Mouse (Mus musculus): ENCODE measurements around the gene 4930595D18Rik. TPM values are rescaled to one million over a fixed set of nuclear protein-coding genes. Genes with fewer than 3 reads are reported as not detected.

The 4930595D18Rik gene
- not detected in 2 replicates for polyA plus RNA-seq (2012; rRNA removed)

GRCm38 (mm10) chr12:111184476-111184875 is at the start of gene 4930595D18Rik:
4930595D18Rik (minus strand) TSS chr12:111184491.
- Histone ChIP-seq H3K27ac (ENCODE audit: insufficient read depth, low read length) (no peak within 1 kb of the TSS), H3K4me1 (ENCODE audit: control insufficient read depth, insufficient read depth, low read length) (no peaks in the 10 kb centered on the region), H3K4me3 (ENCODE audit: insufficient read depth, low read length) (no peak within 1 kb of the TSS)
- TF ChIP-seq CTCF (IDR thresholded peaks at IDR 0.05; ENCODE audit: extremely low read depth, insufficient read depth, low read length) (no peak), POLR2A (IDR thresholded peaks at IDR 0.05; ENCODE audit: extremely low read depth, insufficient read depth, low read length) (no peak)

GRCm38 (mm10) chr12:111233798-111234197 is 49.5 kb upstream of the 4930595D18Rik start:
- no peak overlapping the region for H3K4me3 ChIP-seq (ENCODE audit: insufficient read depth, low read length)
- no peak for TF ChIP-seq POLR2A (IDR thresholded peaks at IDR 0.05; ENCODE audit: extremely low read depth, insufficient read depth, low read length)
- TF ChIP-seq CTCF (IDR thresholded peaks at IDR 0.05; ENCODE audit: extremely low read depth, insufficient read depth, low read length): no peak
- H3K4me1 ChIP-seq (ENCODE audit: control insufficient read depth, insufficient read depth, low read length): peaks cover 5% of the 10 kb centered on the region
- H3K27ac ChIP-seq (ENCODE audit: insufficient read depth, low read length): no peak overlapping the region

- Histone ChIP-seq H3K27ac (ENCODE audit: insufficient read depth, low read length) (no peak overlapping the region), H3K4me3 (ENCODE audit: insufficient read depth, low read length) (no peak overlapping the region), H3K4me1 (ENCODE audit: control insufficient read depth, insufficient read depth, low read length) (no peaks in the 10 kb centered on the region)
- TF ChIP-seq POLR2A (IDR thresholded peaks at IDR 0.05; ENCODE audit: extremely low read depth, insufficient read depth, low read length): no peak
These were observed 46.5 kb upstream of the 4930595D18Rik start for GRCm38 (mm10) chr12:111230793-111231192.

GRCm38 (mm10) chr12:111228488-111228887 is 44.2 kb upstream of the 4930595D18Rik start:
- no peak overlapping the region for H3K27ac ChIP-seq (ENCODE audit: insufficient read depth, low read length)
- H3K4me1 ChIP-seq (ENCODE audit: control insufficient read depth, insufficient read depth, low read length): peaks cover 2% of the 10 kb centered on the region
- TF ChIP-seq POLR2A (IDR thresholded peaks at IDR 0.05; ENCODE audit: extremely low read depth, insufficient read depth, low read length): no peak
- no peak for TF ChIP-seq CTCF (IDR thresholded peaks at IDR 0.05; ENCODE audit: extremely low read depth, insufficient read depth, low read length)
- H3K4me3 ChIP-seq (ENCODE audit: insufficient read depth, low read length): no peak overlapping the region

- TF ChIP-seq POLR2A (IDR thresholded peaks at IDR 0.05; ENCODE audit: extremely low read depth, insufficient read depth, low read length) (no peak), CTCF (IDR thresholded peaks at IDR 0.05; ENCODE audit: extremely low read depth, insufficient read depth, low read length) (no peak)
These were observed 43.1 kb upstream of the 4930595D18Rik start for GRCm38 (mm10) chr12:111227410-111227809.

GRCm38 (mm10) chr12:111225197-111225780 is 41.0 kb upstream of the 4930595D18Rik start:
- Histone ChIP-seq H3K4me1 (ENCODE audit: control insufficient read depth, insufficient read depth, low read length) (peaks cover 2% of the 10 kb centered on the region), H3K27ac (ENCODE audit: insufficient read depth, low read length) (no peak overlapping the region), H3K4me3 (ENCODE audit: insufficient read depth, low read length) (no peak overlapping the region)
- TF ChIP-seq POLR2A (IDR thresholded peaks at IDR 0.05; ENCODE audit: extremely low read depth, insufficient read depth, low read length): no peak
- no peak for TF ChIP-seq CTCF (IDR thresholded peaks at IDR 0.05; ENCODE audit: extremely low read depth, insufficient read depth, low read length)

More at GRCm38 (mm10) chr12:111227410-111227809, 43.1 kb upstream of the 4930595D18Rik start:
- Histone ChIP-seq H3K27ac (ENCODE audit: insufficient read depth, low read length) (no peak overlapping the region), H3K4me3 (ENCODE audit: insufficient read depth, low read length) (no peak overlapping the region), H3K4me1 (ENCODE audit: control insufficient read depth, insufficient read depth, low read length) (peaks cover 2% of the 10 kb centered on the region)

- Histone ChIP-seq H3K4me3 (ENCODE audit: insufficient read depth, low read length) (no peak overlapping the region), H3K4me1 (ENCODE audit: control insufficient read depth, insufficient read depth, low read length) (no peaks in the 10 kb centered on the region), H3K27ac (ENCODE audit: insufficient read depth, low read length) (no peak overlapping the region)
- TF ChIP-seq CTCF (IDR thresholded peaks at IDR 0.05; ENCODE audit: extremely low read depth, insufficient read depth, low read length): no peak
- no peak for TF ChIP-seq POLR2A (IDR thresholded peaks at IDR 0.05; ENCODE audit: extremely low read depth, insufficient read depth, low read length)
These were observed 34.6 kb upstream of the 4930595D18Rik start for GRCm38 (mm10) chr12:111218867-111219266.

- Histone ChIP-seq H3K4me3 (ENCODE audit: insufficient read depth, low read length) (no peak overlapping the region), H3K27ac (ENCODE audit: insufficient read depth, low read length) (no peak overlapping the region), H3K4me1 (ENCODE audit: control insufficient read depth, insufficient read depth, low read length) (no peaks in the 10 kb centered on the region; the same call in 1 of the 2 replicates)
- TF ChIP-seq CTCF (IDR thresholded peaks at IDR 0.05; ENCODE audit: extremely low read depth, insufficient read depth, low read length): no peak
- no peak for TF ChIP-seq POLR2A (IDR thresholded peaks at IDR 0.05; ENCODE audit: extremely low read depth, insufficient read depth, low read length)
These were observed 27.4 kb upstream of the 4930595D18Rik start for GRCm38 (mm10) chr12:111211729-111212128.

- TF ChIP-seq POLR2A (IDR thresholded peaks at IDR 0.05; ENCODE audit: extremely low read depth, insufficient read depth, low read length) (no peak), CTCF (IDR thresholded peaks at IDR 0.05; ENCODE audit: extremely low read depth, insufficient read depth, low read length) (no peak)
- Histone ChIP-seq H3K4me3 (ENCODE audit: insufficient read depth, low read length) (no peak overlapping the region), H3K27ac (ENCODE audit: insufficient read depth, low read length) (no peak overlapping the region), H3K4me1 (ENCODE audit: control insufficient read depth, insufficient read depth, low read length) (peaks cover 2% of the 10 kb centered on the region)
These were observed 23.4 kb upstream of the 4930595D18Rik start for GRCm38 (mm10) chr12:111207641-111208040.

GRCm38 (mm10) chr12:111203945-111204344 is 19.7 kb upstream of the 4930595D18Rik start:
- Histone ChIP-seq H3K4me3 (ENCODE audit: insufficient read depth, low read length) (no peak overlapping the region), H3K27ac (ENCODE audit: insufficient read depth, low read length) (no peak overlapping the region), H3K4me1 (ENCODE audit: control insufficient read depth, insufficient read depth, low read length) (peaks cover 2% of the 10 kb centered on the region)
- TF ChIP-seq POLR2A (IDR thresholded peaks at IDR 0.05; ENCODE audit: extremely low read depth, insufficient read depth, low read length) (no peak), CTCF (IDR thresholded peaks at IDR 0.05; ENCODE audit: extremely low read depth, insufficient read depth, low read length) (no peak)

Measured in cortical plate, adult 2 months (tissue).